Mouse (Mus musculus) bone marrow, adult 2 months (tissue): Measurements from ENCODE around the gene Ralgapa2.

Experiments used
- CTCF ChIP-seq: fragments of 200-500 bp; IDR thresholded peaks from 2 replicates; pipeline ENCODE4 v1.5.1; 2011; ENCODE audit warnings: low read length, control low read depth; ENCODE audit not compliant: control insufficient read depth, insufficient read depth
- POLR2A ChIP-seq: fragments of 200-500 bp; IDR thresholded peaks from 2 replicates; pipeline ENCODE4 v1.6.1; 2011; ENCODE audit warnings: low read depth, mild to moderate bottlenecking, control low read depth, low read length, borderline replicate concordance; ENCODE audit not compliant: control insufficient read depth

- TF ChIP-seq CTCF (no peak), POLR2A (no peak)
Measured at GRCm38 (mm10) chr2:146261146-146261545, 251.0 kb downstream of the Ralgapa2 start.
